Mouse (Mus musculus) stomach, embryonic 14.5 days (tissue): Measurements from ENCODE around the gene Hmgcl. TPM values are rescaled to one million over a fixed set of nuclear protein-coding genes. Genes with fewer than 3 reads are reported as not detected.

ENCODE experiments used
- ATAC-seq: fragments of 200-750 bp; cut with Nextera tagmentation; 2 replicates; pipeline ENCODE4 v1.8.0; 2017; ENCODE audit warnings: low read depth, moderate TSS enrichment; ENCODE audit not compliant: insufficient number of reproducible peaks, insufficient read depth, low FRiP score
- H3K27ac ChIP-seq: fragments of 300-500 bp; sonication (generic); 2 replicates; pipeline ENCODE4 v1.5.1; 2014; ENCODE audit warnings: mild to moderate bottlenecking, low read length, moderate library complexity, mixed read lengths
- H3K27me3 ChIP-seq: fragments of 300-500 bp; sonication (generic); 2 replicates; pipeline ENCODE4 v1.6.1; 2014; ENCODE audit warnings: low read length, control low read depth, mixed read lengths; ENCODE audit not compliant: control insufficient read depth, insufficient read depth
- H3K36me3 ChIP-seq: fragments of 300-500 bp; sonication (generic); 2 replicates; pipeline ENCODE4 v1.6.1; 2014; ENCODE audit warnings: mild to moderate bottlenecking, control low read depth, low read length, moderate library complexity, mixed read lengths; ENCODE audit not compliant: control insufficient read depth, insufficient read depth
- H3K4me1 ChIP-seq: fragments of 300-500 bp; sonication (generic); 2 replicates; pipeline ENCODE4 v1.6.1; 2014; ENCODE audit warnings: low read length, control low read depth, mixed read lengths; ENCODE audit not compliant: control insufficient read depth, insufficient read depth
- H3K4me2 ChIP-seq: fragments of 300-500 bp; sonication (generic); replicated peaks from 2 replicates; pipeline ENCODE4 v1.6.1; 2014; ENCODE audit warnings: low read depth, low read length, control low read depth
- H3K4me3 ChIP-seq: fragments of 300-500 bp; sonication (generic); 2 replicates; pipeline ENCODE4 v1.5.1; 2014; ENCODE audit warnings: low read depth, low read length, control low read depth
- H3K9ac ChIP-seq: fragments of 300-500 bp; sonication (generic); replicated peaks from 2 replicates; pipeline ENCODE4 v1.6.1; 2014; ENCODE audit warnings: low read depth, mild to moderate bottlenecking, control low read depth, low read length, moderate library complexity, mixed read lengths
- H3K9me3 ChIP-seq: fragments of 300-500 bp; sonication (generic); 2 replicates; pipeline ENCODE4 v1.6.1; 2016; ENCODE audit warnings: low read depth, low read length, control low read depth; ENCODE audit not compliant: control insufficient read depth
- WGBS: fragments of 180-500 bp; shearing (Covaris S2); extraction: QIAGEN DNeasy Blood & Tissue Kit; methylation state at CpG from one replicate; pipeline ENCODE4 v1.1.7; 2014; 5-methylcytosine and 5-hydroxymethylcytosine counted together
- polyA plus RNA-seq: library from polyadenylated mRNA; unstranded; fragments of >200 nt; fragmentation: Nextera tagmentation; extraction: Ambion mirVana; gene quantifications from 2 replicates; pipeline ENCODE4 v1.2.1, GENCODE M21; 2014

Gene Hmgcl
- polyA plus RNA-seq, 1 experiment from 2014 or later, result 87.7 TPM

- 92% methylated on average over 4 of the region's 4 CpGs for WGBS
- Histone ChIP-seq H3K36me3 (peaks cover 68% of the 10 kb centered on the region), H3K4me2 (no peak overlapping the region), H3K27ac (no peak overlapping the region), H3K9me3 (no peaks in the 10 kb centered on the region), H3K4me1 (no peaks in the 10 kb centered on the region), H3K4me3 (no peak overlapping the region), H3K9ac (no peak overlapping the region), H3K27me3 (no peaks in the 10 kb centered on the region)
- ATAC-seq, result no peak
These were observed 64.3 kb downstream of the Hmgcl start for GRCm38 (mm10) chr4:136010586-136010985.

Other genes with a start within 250 kb of the Hmgcl start
- gene Il22ra1, start 218.3 kb upstream of the Hmgcl start, polyA plus RNA-seq, result 0.33 and 0.60 TPM in 2 replicates
- gene Myom3, start 186.7 kb upstream of the Hmgcl start, polyA plus RNA-seq, result 0.09 and 0.31 TPM in 2 replicates
- 297 and 298 TPM in 2 replicates for gene Srsf10, start 90.7 kb upstream of the Hmgcl start, polyA plus RNA-seq
- gene Pnrc2, start 72.6 kb upstream of the Hmgcl start, polyA plus RNA-seq, result 172 and 189 TPM in 2 replicates
- 0.38 and 0.39 TPM in 2 replicates for gene Cnr2, start 51.1 kb upstream of the Hmgcl start, polyA plus RNA-seq
- gene Fuca1, start 25.7 kb upstream of the Hmgcl start, polyA plus RNA-seq, result 87.7 and 93.3 TPM in 2 replicates
- gene Gale, start 17.3 kb downstream of the Hmgcl start, polyA plus RNA-seq, result 47.7 and 48.1 TPM in 2 replicates
- gene Lypla2, start 26.2 kb downstream of the Hmgcl start, polyA plus RNA-seq, result 101 and 104 TPM in 2 replicates
- 45.9 and 46.6 TPM in 2 replicates for gene Pithd1, start 40.8 kb downstream of the Hmgcl start, polyA plus RNA-seq
- gene Eloa, start 75.3 kb downstream of the Hmgcl start, polyA plus RNA-seq, result 39.8 and 43.9 TPM in 2 replicates
- gene Rpl11, start 107.0 kb downstream of the Hmgcl start, polyA plus RNA-seq, result 506 and 533 TPM in 2 replicates
- 384 and 404 TPM in 2 replicates for gene Id3, start 197.0 kb downstream of the Hmgcl start, polyA plus RNA-seq
- gene E2f2, start 225.9 kb downstream of the Hmgcl start, polyA plus RNA-seq, result 3.5 and 4.4 TPM in 2 replicates